Mouse (Mus musculus) spleen, adult 2 months (tissue): ENCODE results near the gene Tbcd. TPM values are rescaled to one million over a fixed set of nuclear protein-coding genes. Genes with fewer than 3 reads are reported as not detected.
A peak's percentile ranks its signal among the peaks of the same experiment; 100 is the strongest.

ENCODE experiments used
- DNase-seq, 2 experiments: peaks; one replicate each; pipeline versions ENCODE4 v3.0.0 to v3.0.0-alpha.2; 2012 to 2021; ENCODE audit warnings: low spot score in 2 of 2, low read depth in 1 of 2
- H3K27ac ChIP-seq: fragments of 200-500 bp; 2 replicates; pipeline ENCODE4 v1.5.1; 2012; ENCODE audit warnings: low read length, inconsistent platforms; ENCODE audit not compliant: insufficient read depth
- H3K27me3 ChIP-seq: fragments of 200-500 bp; 2 replicates; pipeline ENCODE4 v1.6.1; 2012; ENCODE audit warnings: mild to moderate bottlenecking, moderate library complexity, low read length, inconsistent platforms; ENCODE audit not compliant: control insufficient read depth, insufficient read depth
- H3K36me3 ChIP-seq: fragments of 200-500 bp; 2 replicates; pipeline ENCODE4 v1.6.1; 2012; ENCODE audit warnings: mild to moderate bottlenecking, low read length, inconsistent platforms; ENCODE audit not compliant: control insufficient read depth, insufficient read depth
- H3K4me1 ChIP-seq: fragments of 200-500 bp; 2 replicates; pipeline ENCODE4 v1.6.1; 2011; ENCODE audit warnings: inconsistent platforms; ENCODE audit not compliant: control insufficient read depth, insufficient read depth, insufficient read length
- H3K4me3 ChIP-seq: fragments of 200-500 bp; 2 replicates; pipeline ENCODE4 v1.5.1; 2011; ENCODE audit warnings: mild to moderate bottlenecking, inconsistent platforms; ENCODE audit not compliant: insufficient read depth, insufficient read length; ENCODE audit errors: extremely low read depth
- CTCF ChIP-seq: fragments of 200-500 bp; IDR thresholded peaks from 2 replicates; pipeline ENCODE4 v1.5.1; 2011; ENCODE audit warnings: mild to moderate bottlenecking, inconsistent platforms; ENCODE audit not compliant: insufficient read depth, insufficient read length, insufficient replicate concordance; ENCODE audit errors: extremely low read depth
- POLR2A ChIP-seq: fragments of 200-500 bp; IDR thresholded peaks from 2 replicates; pipeline ENCODE4 v1.6.1; 2011; ENCODE audit warnings: low read depth, low read length, inconsistent platforms
- WGBS: fragments of 180-500 bp; shearing (Covaris S2); methylation state at CpG from one replicate; pipeline ENCODE4 v1.1.7; 2018; 5-methylcytosine and 5-hydroxymethylcytosine counted together
- polyA plus RNA-seq: library from polyadenylated mRNA; depleted of rRNA; stranded (reverse); fragments of >200 nt; gene quantifications from 2 replicates; pipeline ENCODE4 v1.2.3, GENCODE M21; 2012

Tbcd gene
- polyA plus RNA-seq, 1 experiment: 38.0 TPM

DNA sequence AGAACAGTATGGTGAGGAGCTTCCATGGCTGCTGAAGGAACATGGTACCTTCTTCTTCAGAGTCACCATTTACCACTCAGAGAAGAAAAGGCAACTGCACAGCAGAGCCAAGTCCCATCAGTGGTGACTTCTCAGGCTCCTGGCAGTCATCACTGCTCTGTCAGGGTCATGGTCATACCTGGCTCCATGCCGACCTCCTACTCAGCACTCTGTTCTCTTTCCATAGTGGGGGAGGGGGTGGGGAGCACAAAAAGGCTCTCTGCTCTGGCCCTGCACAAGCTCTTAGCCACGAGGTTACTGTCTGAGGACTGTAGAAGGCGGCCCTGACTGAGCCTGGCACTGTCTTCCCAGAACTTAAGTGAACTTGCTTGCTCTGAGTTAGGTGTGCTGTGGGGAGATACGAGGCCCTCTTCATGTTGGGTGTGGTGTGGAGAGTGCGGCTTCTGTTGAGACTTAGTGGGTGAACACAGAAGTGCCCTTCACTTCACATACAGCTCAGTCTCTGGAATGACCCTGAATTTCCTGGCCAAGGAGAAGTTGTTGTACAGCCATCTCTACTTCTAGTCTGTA lies 91.6 kb downstream of the Tbcd start:
- Histone ChIP-seq H3K4me3 (no peak overlapping the region), H3K4me1 (0 out of 2 replicates have a peak, but pooled peaks cover 2% of the 10 kb centered on the region), H3K36me3 (no peaks in the 10 kb centered on the region), H3K27ac (peak overlapping the region; percentile 4; the same call in 1 of the 2 replicates), H3K27me3 (no peaks in the 10 kb centered on the region)
- TF ChIP-seq POLR2A: no peak
- TF ChIP-seq CTCF: no peak
- 83% methylated on average over 5 of the region's 5 CpGs for WGBS
- DNase-seq: no peak

GRCm38 (mm10) chr11:121543922-121544321 lies 92.2 kb downstream of the Tbcd start:
- WGBS: 88% methylated on average over 9 of the region's 9 CpGs
- H3K27ac ChIP-seq: peak overlapping the region; percentile 53; the same call in 1 of the 2 replicates

GRCm38 (mm10) chr11:121544755-121545397 lies 93.1 kb downstream of the Tbcd start:
- no peaks in the 10 kb centered on the region for H3K36me3 ChIP-seq
- no peaks in the 10 kb centered on the region for H3K27me3 ChIP-seq
- 0 out of 2 replicates have a peak overlapping the region, but pooled peaks have one; percentile 8 for H3K27ac ChIP-seq
- TF ChIP-seq POLR2A (no peak), CTCF (no peak)
- DNase-seq: no peak
- WGBS: 82% methylated on average over 7 of the region's 7 CpGs
- no peak overlapping the region for H3K4me3 ChIP-seq
- 0 out of 2 replicates have a peak, but pooled peaks cover 2% of the 10 kb centered on the region for H3K4me1 ChIP-seq

More at GRCm38 (mm10) chr11:121543922-121544321, 92.2 kb downstream of the Tbcd start:
- no peak for TF ChIP-seq CTCF
- TF ChIP-seq POLR2A: no peak
- DNase-seq: no peak
- no peaks in the 10 kb centered on the region for H3K36me3 ChIP-seq
- no peak overlapping the region for H3K4me3 ChIP-seq
- 0 out of 2 replicates have a peak, but pooled peaks cover 2% of the 10 kb centered on the region for H3K4me1 ChIP-seq
- H3K27me3 ChIP-seq: no peaks in the 10 kb centered on the region

DNA sequence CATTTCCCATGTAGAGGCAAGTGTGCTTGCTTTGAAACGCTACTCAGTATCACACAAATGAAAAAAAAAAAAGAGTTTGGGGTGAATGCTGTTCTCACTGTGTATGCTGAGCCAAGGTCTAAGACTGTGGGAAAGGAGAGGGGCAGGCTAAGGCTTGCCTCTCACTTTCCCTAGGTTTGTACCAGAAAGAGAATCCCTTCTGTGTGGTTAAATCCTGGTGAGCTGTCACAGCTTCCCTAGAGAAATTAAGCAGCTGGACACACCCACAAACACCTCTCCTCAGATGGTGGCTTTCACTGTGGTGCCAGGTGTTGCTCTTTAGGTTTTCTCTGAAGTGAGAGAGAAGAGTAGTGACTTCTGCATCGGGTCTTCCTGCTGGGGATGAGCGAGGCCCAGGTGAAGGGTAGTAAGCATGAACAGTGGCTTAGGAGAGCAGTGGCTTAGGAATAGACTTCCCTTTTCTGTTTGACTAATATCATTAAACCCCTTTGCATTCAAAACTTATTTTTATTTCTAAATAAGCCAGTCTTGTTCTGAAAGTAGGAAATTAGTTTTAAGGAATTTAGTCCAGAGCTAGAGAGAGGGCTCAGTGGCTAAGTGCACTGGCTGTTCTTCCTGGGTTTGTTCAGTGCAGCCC lies 93.8 kb downstream of the Tbcd start:
- no peaks in the 10 kb centered on the region for H3K27me3 ChIP-seq
- TF ChIP-seq POLR2A (no peak), CTCF (no peak)
- 42% methylated on average over 3 of the region's 3 CpGs for WGBS
- no peak overlapping the region for H3K4me3 ChIP-seq
- H3K27ac ChIP-seq: no peak overlapping the region
- 0 out of 2 replicates have a peak, but pooled peaks cover 2% of the 10 kb centered on the region for H3K4me1 ChIP-seq
- no peak for DNase-seq
- no peaks in the 10 kb centered on the region for H3K36me3 ChIP-seq

GRCm38 (mm10) chr11:121547234-121547633 lies 95.5 kb downstream of the Tbcd start:
- TF ChIP-seq POLR2A (no peak), CTCF (no peak)
- H3K27ac ChIP-seq: no peak overlapping the region
- no peaks in the 10 kb centered on the region for H3K27me3 ChIP-seq
- WGBS: 77% methylated on average over 5 of the region's 5 CpGs
- no peaks in the 10 kb centered on the region for H3K36me3 ChIP-seq
- peaks cover 13% of the 10 kb centered on the region; the same call in 1 of the 2 replicates for H3K4me1 ChIP-seq
- no peak overlapping the region for H3K4me3 ChIP-seq
- DNase-seq: no peak

DNA sequence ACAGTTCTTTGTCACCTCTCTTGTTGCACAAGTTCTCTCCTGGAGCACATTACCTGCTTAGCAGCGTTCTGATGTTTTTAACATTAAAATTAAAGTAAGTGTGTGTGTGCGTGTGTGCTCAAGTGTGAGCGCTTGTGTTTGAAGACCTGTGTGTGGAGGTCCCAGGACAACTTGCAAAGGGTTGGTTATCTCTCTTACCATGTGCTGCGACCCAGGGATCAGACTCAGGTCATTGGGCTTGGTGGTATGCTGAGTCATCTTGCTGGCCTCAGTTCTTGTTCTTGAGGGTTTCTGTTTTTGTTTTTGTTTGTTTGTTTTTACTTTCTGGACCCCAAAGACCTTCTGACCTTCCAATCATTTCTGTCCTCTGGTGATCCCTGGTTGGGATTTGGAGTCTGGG lies 96.2 kb downstream of the Tbcd start:
- Histone ChIP-seq H3K4me3 (no peak overlapping the region), H3K4me1 (peaks cover 14% of the 10 kb centered on the region; the same call in 1 of the 2 replicates), H3K36me3 (no peaks in the 10 kb centered on the region), H3K27ac (no peak overlapping the region), H3K27me3 (no peaks in the 10 kb centered on the region)
- no peak for TF ChIP-seq CTCF
- no peak for TF ChIP-seq POLR2A
- WGBS: 84% methylated on average over 4 of the region's 4 CpGs
- DNase-seq: no peak
